Mouse (Mus musculus): ENCODE measurements at regions not wholly inside any gene's neighbourhood (a gene's known extent, or its start where the extent isn't known, plus 50 kb on each side); places are given as distances from the start of the nearest gene placed in this dataset.

DNA sequence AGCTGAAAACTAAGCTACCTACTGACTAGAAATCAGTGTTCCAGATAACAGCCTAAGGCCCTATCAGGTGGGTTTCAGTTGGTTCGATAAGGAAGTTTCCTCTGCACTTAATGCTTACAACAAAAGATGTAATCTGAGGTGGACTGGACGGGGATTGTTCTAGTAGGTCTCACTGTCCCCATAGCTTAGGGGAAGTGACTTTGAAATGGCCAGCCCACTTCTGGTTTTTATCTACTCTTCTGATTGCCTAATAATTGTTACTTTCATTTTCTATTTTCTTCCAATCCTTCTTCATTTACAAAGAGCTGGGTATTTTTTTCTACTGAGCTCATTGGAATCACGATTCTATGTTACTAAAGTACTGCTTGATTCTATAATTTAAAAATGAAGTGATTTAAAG is 59.3 kb upstream of the Lpar1 start:
- TF ChIP-seq CTCF (IDR thresholded peaks at IDR 0.05; ENCODE audit: borderline replicate concordance, insufficient read depth, low read length) (no peak), POLR2A (IDR thresholded peaks at IDR 0.05; ENCODE audit: low read depth, low read length) (no peak)
